Mouse (Mus musculus) heart, postnatal 14 days (tissue): ENCODE data around the gene Pmpca. TPM values are rescaled to one million over a fixed set of nuclear protein-coding genes. Genes with fewer than 3 reads are reported as not detected.

Source experiments
- DNase-seq, 2 experiments: peaks; one replicate each; pipeline ENCODE4 v3.0.0; 2021 to 2022
- intact Hi-C: fragments of 180-260 bp; cut with DNase I; formaldehyde crosslinking; loops from one replicate; pipeline ENCODE4 v1.15.1; 2025
- total RNA-seq, 2 experiments: library from RNA; stranded (reverse); gene quantifications; 2 replicates each; pipeline ENCODE4 v1.2.3; 2021

Gene Pmpca
- total RNA-seq, 2 experiments from 2014 or later = 118 to 121 TPM

GRCm38 (mm10) chr2:26417066-26417465 is 27.9 kb downstream of the Pmpca start:
- no peak for DNase-seq
- intact Hi-C loops = no loop called here

DNA sequence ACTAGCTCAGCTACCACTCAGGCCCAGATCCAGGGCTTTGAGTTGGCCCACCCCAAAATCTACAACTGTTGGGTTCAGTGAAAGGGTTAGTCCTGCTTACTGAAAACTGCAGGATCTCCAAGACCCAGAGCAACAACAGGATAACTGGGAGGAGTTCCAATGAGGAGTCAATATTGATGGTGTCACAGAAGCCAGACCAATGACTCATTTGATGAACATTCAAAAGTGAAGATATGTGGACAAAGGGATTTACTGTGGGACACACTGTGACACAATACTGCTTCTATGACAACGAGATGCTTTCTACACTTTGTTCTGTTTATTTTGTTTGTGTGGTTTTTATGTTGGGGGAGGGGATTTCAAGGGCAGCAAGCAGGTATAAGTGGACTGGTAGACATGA is 29.0 kb downstream of the Pmpca start:
- intact Hi-C loops = no loop called here
- no peak for DNase-seq

DNA sequence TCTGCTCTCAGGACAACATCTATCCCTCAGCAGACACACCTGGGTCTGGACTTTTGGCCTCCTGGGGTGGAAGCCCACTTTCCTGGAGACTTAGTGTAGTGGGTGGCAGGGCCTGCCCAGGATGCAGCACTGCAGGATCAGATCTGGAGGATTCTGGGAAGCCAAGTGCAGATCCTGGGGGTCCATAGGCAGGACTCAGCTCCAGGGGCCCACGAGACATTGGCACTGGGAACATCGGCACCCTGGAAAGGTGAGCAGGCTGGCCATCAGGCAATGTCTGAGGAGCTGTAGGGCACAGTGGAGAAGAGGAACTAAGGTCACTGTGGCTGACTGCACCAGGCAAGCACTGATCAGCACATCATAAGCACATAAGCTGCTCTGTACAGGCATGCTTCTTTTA is 32.8 kb downstream of the Pmpca start:
- intact Hi-C loops = no loop called here
- no peak for DNase-seq

DNA sequence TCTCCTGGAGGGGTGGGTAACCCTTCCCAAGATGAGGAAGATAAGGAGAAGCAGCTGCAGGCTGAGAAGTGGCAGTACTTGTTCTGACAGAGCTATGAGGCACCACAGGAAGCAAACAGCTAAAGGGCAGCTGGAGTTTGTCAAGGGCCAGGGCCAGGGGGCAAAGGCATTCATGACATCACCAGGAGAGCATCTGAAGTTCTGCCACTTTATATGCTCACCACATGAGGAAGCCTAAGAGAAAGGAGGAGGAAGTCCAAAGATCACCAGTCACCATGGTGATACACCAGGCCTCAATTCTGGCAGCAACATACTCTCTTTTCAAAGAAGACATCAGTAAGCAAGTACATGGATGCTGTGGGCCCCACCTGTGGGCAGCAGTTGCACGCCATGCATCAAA is 33.9 kb downstream of the Pmpca start:
- DNase-seq = no peak
- intact Hi-C loops = no loop called here

DNA sequence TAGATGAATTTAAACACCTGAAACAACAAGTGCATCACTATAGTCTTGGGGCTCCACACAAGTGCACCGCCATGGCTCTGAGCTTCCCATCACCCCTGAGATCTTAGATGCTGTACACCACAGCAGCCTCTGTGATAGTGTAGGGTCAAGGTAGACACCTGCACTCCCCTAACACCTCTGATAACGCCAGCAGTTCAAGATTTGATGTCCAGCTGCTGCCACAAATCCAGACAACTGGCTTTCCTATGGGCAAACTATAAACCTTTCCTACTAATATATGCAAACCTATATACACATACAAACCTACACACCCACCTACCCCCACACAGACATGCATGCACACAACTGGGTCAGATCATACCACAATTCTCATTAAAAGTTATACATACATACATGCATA is 35.4 kb downstream of the Pmpca start:
- intact Hi-C loops = no loop called here
- no peak for DNase-seq

- DNase-seq = no peak
- intact Hi-C loops = no loop called here
These were observed 40.7 kb downstream of the Pmpca start for GRCm38 (mm10) chr2:26429851-26430250.

- DNase-seq = no peak
- intact Hi-C loops = no loop called here
These were observed 45.8 kb downstream of the Pmpca start for GRCm38 (mm10) chr2:26434791-26435572.

DNA sequence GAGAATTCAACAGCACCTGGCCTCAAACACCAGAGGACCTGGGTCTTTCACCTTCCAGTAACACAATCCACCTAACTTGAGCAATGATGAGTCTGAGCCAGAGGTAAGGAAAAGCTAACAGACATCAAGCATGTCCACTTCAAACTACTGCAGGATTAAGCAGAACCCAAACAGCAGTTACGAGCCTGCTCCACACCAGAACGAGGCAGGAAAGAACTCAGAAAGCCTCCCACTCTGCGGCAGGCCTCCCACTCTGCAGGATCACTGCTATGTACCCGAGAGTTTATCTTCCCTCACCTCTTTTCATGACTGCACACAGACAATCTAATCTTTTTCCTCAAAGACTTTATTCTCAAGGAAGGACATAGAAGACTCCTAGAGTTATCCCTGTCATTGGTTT is 48.1 kb downstream of the Pmpca start:
- DNase-seq = no peak
- intact Hi-C loops = no loop called here

- intact Hi-C loops = no loop called here
- no peak for DNase-seq
These were observed 49.2 kb downstream of the Pmpca start for GRCm38 (mm10) chr2:26438373-26438772.

DNA sequence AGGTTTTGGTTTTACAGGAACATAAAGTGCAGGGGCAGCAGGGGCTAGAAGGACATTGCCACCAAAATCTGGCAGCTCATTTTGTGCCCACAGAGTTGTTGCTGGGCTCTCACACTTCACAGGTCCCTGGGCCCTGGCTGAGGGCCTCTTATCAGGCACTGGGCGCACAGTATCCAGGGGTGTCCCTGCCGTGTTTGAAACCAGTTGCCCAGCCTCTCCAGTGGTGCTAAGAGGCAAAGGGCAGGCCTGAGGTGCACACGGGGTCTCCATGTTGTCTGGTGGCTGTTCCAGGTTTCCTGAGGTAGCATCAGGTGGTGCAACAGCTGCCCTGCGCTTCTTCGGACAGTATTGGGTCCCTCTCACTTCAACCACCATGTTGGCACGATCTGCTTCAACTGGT is 50.5 kb downstream of the Pmpca start:
- no peak for DNase-seq
- intact Hi-C loops = loop anchor here (10.0 kb wide), 1 partner anchor 465 kb away; the partner anchor contains the start of gene Surf6

GRCm38 (mm10) chr2:26441261-26441660 is 52.1 kb downstream of the Pmpca start:
- DNase-seq = no peak
- intact Hi-C loops = loop anchor here (10.0 kb wide), 1 partner anchor 464 kb away; the partner anchor contains the start of gene Surf6

DNA sequence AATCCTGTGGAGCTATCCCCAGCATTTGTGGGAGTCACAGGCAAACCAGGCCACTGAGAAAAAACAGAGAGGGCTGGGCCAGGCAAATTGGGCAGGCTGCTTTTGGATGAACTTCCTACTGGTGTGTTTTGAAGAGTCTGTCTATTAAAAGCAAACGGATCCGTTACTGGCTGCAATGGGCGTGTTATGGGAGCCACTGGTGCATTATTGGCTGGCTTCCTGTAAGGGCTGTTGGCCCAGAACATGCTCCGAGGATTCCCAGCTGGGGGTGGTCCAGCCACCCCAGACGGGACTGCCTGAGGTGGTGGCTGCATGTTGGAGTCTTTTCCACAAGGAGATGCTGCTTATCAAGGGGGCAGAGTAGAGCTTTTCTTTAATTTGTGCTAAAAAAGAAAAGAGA is 52.5 kb downstream of the Pmpca start:
- DNase-seq = peak in 1 of 2 experiments; percentile 42
- intact Hi-C loops = loop anchor here (10.0 kb wide), 1 partner anchor 463 kb away; the partner anchor contains the start of gene Surf6

- intact Hi-C loops = loop anchor here (10.0 kb wide), 1 partner anchor 462 kb away; the partner anchor contains the start of gene Surf6
- no peak for DNase-seq
These were observed 53.7 kb downstream of the Pmpca start for GRCm38 (mm10) chr2:26442843-26443242.

GRCm38 (mm10) chr2:26443876-26444275 is 54.7 kb downstream of the Pmpca start:
- no peak for DNase-seq
- intact Hi-C loops = loop anchor here (10.0 kb wide), 1 partner anchor 461 kb away; the partner anchor contains the start of gene Surf6

GRCm38 (mm10) chr2:26444368-26444767 is 55.2 kb downstream of the Pmpca start:
- intact Hi-C loops = loop anchor here (10.0 kb wide), 1 partner anchor 460 kb away; the partner anchor contains the start of gene Surf6
- no peak for DNase-seq

DNA sequence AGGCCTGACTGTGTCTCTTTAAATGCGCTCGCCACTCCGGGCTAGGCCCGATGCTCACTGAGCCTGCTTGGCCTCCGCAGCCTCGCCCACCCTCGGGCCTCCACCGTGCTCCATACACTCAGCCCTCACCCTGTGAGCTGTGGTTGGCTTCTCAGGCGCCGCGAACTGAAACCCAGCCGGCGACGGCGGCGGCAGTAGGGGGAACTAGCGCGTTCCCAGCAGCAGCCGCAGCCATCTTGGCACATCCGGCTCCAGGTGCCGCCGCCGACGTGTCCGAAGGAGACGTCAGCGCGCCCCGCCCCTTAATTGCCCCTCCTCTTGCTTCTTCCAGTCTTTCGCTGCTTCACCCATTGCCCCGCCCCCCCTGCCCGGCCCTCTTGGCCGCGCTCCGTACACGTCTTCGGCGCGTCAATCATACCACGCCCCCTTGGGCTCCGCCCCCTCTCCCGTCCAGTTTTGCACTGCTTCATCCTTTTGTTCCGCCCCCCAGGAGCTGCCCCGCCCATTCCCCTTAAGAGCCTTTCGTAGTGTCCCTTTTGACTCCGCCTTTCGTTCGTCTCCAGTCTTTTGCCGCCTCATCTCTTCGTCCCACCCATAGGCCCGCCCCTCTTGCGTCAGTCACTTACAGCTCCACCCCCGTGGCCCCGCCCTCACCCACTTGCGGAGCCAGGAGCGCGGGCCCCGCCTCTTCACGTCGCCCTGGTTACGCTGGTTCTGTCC is 56.0 kb downstream of the Pmpca start, which contains the start of gene Sec16a:
Gene Sec16a (minus strand): TSS at position 271 of the 720 bp plus-strand sequence.
- intact Hi-C loops = loop anchor here (10.0 kb wide), 1 partner anchor 460 kb away; the partner anchor contains the start of gene Surf6

GRCm38 (mm10) chr2:26445666-26446445 is 56.7 kb downstream of the Pmpca start:
- intact Hi-C loops = loop anchor here (10.0 kb wide), 1 partner anchor 459 kb away; the partner anchor contains the start of gene Surf6

More for the DNA sequence above, 56.0 kb downstream of the Pmpca start, which contains the start of gene Sec16a:
- DNase-seq = peak; percentile 100

DNA sequence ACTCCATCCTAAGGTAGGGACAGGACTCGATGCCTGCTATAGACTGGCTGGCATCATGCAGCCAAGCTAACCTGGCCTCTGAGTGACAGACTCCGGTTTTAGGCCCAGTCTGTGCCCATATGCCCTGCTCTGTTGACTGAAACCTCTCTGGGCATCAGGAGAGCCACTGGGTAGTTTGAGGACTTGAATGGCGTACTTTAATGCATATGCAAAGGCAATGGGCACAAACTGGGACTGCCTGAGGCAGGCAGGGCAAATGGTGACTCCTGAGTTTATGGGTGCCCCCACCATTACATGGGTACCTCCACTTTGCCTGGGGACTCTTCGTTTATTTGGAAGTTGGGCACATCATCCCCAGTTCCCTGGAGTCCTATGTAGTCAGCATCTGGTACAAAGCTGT is 57.5 kb downstream of the Pmpca start:
- intact Hi-C loops = loop anchor here (10.0 kb wide), 1 partner anchor 458 kb away; the partner anchor contains the start of gene Surf6

More at GRCm38 (mm10) chr2:26445666-26446445, 56.7 kb downstream of the Pmpca start:
- DNase-seq = peak; percentile 91 to 92

More for the DNA sequence above, 57.5 kb downstream of the Pmpca start:
- DNase-seq = no peak
